Mouse (Mus musculus) embryonic facial prominence, embryonic 11.5 days (tissue): ENCODE data around the gene Ddx47. TPM values are rescaled to one million over a fixed set of nuclear protein-coding genes. Genes with fewer than 3 reads are reported as not detected.

Experiments
- polyA plus RNA-seq: library from polyadenylated mRNA; unstranded; fragments of >200 nt; fragmentation: Nextera tagmentation; extraction: Ambion mirVana; gene quantifications from 2 replicates; pipeline ENCODE4 v1.2.1, GENCODE M21; 2014

The Ddx47 gene
- polyA plus RNA-seq, 1 experiment from 2014 or later, result 125 TPM

Other genes with a start within 250 kb of the Ddx47 start
- 15.4 and 17.7 TPM in 2 replicates for gene Dusp16, start 219.0 kb upstream of the Ddx47 start, polyA plus RNA-seq
- 0.96 and 1.1 TPM in 2 replicates for gene Crebl2, start 181.5 kb upstream of the Ddx47 start, polyA plus RNA-seq
- gene Gpr19, start 113.0 kb upstream of the Ddx47 start, polyA plus RNA-seq, result 13.2 and 19.2 TPM in 2 replicates
- gene Cdkn1b, start 91.2 kb upstream of the Ddx47 start, polyA plus RNA-seq, result 18.7 and 21.2 TPM in 2 replicates
- gene Apold1, start 29.9 kb upstream of the Ddx47 start, polyA plus RNA-seq, result 3.6 and 4.1 TPM in 2 replicates
- gene Gprc5a, start 54.0 kb downstream of the Ddx47 start, polyA plus RNA-seq, result 2.0 and 2.3 TPM in 2 replicates
- gene Gprc5d, start 106.7 kb downstream of the Ddx47 start, polyA plus RNA-seq, result not detected in 2 replicates
- 25.0 and 25.2 TPM in 2 replicates for gene Fam234b, start 186.4 kb downstream of the Ddx47 start, polyA plus RNA-seq
- gene Hebp1, start 186.4 kb downstream of the Ddx47 start, polyA plus RNA-seq, result 3.1 and 3.7 TPM in 2 replicates
- 0.46 TPM in 1 of 2 replicates, not detected in the other for gene Gsg1, start 242.7 kb downstream of the Ddx47 start, polyA plus RNA-seq